Mouse (Mus musculus): Measurements from ENCODE around the gene Rfk.

The Rfk gene

GRCm38 (mm10) chr19:17378845-17379244, 15.0 kb upstream of the Rfk start:
- in situ Hi-C loops (cut with MboI; ENCODE audit: low pct_unique_long_range_greater_than_20kb in 1 of 2, low sequenced_read_pairs in 2 of 2, unreplicated experiment in 1 of 2) = no loop called here

DNA sequence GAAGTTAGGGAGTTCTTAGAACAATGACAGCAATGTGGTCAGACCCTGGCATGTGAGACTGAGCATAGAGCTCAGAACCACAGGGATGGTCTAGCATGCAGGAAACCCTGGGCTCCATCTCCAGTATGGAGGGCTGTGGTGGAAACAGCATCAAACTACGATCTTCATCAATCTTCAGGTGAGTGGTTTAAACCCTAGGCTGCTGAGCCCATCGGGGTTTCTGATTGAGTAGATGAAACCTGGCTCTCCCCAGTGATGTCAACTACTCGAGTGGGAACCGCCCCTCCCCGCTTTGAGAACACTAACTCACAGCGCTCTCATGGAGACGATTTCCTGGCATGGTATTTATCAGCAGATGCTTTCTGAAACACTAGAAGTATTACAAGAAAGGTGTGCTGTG, 13.3 kb upstream of the Rfk start:
- in situ Hi-C loops (cut with MboI; ENCODE audit: low pct_unique_long_range_greater_than_20kb in 1 of 2, low sequenced_read_pairs in 2 of 2, unreplicated experiment in 1 of 2) = no loop called here

DNA sequence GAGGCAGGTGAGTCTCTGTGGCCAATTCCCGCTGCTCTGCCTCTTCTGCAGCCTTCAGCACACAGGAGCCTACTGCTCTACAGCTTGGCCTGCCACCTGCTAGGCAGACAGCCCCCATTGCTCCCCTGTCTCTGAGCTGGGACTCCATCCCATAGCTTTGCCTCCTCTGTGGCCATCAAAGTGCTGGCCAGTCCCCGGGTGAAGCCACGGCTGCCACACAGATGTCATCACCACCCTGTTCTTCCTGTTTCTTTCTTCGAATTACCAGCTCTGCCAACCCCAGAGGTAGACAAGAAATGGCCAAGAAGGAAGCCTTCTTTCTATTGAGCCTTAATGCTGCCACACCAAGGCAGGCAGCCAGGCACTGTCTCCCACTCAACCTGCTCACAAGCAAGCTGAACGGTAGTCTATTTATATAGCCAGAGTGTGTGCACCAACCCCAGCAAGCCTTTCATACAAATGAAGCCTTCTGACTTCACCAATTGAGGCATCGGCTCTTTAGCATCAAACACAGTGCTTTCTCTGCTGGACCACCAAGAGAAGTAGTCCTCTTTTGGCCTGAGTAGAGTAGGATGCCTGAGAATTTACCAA, 10.9 kb upstream of the Rfk start:
- in situ Hi-C loops (cut with MboI; ENCODE audit: low pct_unique_long_range_greater_than_20kb in 1 of 2, low sequenced_read_pairs in 2 of 2, unreplicated experiment in 1 of 2) = no loop called here

- in situ Hi-C loops (cut with MboI; ENCODE audit: low pct_unique_long_range_greater_than_20kb in 1 of 2, low sequenced_read_pairs in 2 of 2, unreplicated experiment in 1 of 2) = no loop called here
Observed at GRCm38 (mm10) chr19:17385022-17385421, 8.8 kb upstream of the Rfk start.

DNA sequence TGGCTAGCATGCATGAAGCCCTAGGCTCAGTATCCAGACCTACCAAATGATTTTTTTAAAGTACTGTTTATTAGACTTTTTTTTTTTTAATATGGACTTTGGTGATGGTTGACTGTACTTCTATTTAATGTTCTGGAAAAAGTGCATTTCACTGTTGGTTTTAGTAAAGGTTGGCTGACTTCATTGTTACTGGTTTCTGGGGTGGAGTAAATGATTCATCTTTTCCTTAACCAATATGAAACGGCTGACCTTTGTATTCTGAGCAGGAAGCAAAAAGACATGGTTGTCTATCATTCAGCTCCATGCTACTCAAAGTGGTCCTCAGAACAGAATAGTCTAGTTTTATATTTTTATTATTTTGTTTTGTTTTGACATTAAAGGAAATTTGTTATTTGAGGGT, 8.4 kb upstream of the Rfk start:
- in situ Hi-C loops (cut with MboI; ENCODE audit: low pct_unique_long_range_greater_than_20kb in 1 of 2, low sequenced_read_pairs in 2 of 2, unreplicated experiment in 1 of 2) = no loop called here

DNA sequence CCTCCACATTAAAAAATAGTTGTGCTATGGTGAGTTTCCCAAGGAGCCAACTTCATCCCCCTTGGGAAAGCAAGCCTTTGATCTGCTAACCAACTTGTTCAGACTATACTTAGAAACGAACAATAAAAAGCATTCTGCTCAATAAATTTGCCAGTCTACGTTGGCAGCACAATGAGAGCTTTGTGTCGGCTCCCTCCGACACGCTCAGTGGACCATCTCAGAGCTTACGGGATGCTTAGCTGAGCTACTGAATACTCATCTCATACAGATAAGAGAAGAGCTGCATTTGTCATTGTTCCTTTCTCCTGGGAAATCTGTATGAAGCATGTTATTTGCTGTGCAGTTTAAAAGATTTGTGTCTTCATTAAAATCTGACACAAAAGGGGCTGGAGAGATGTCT, 7.4 kb upstream of the Rfk start:
- in situ Hi-C loops (cut with MboI; ENCODE audit: low pct_unique_long_range_greater_than_20kb in 1 of 2, low sequenced_read_pairs in 2 of 2, unreplicated experiment in 1 of 2) = no loop called here

- in situ Hi-C loops (cut with MboI; ENCODE audit: low pct_unique_long_range_greater_than_20kb in 1 of 2, low sequenced_read_pairs in 2 of 2, unreplicated experiment in 1 of 2) = no loop called here
Observed at GRCm38 (mm10) chr19:17388404-17388803, 5.4 kb upstream of the Rfk start.

GRCm38 (mm10) chr19:17392866-17393265, 977 bp upstream of the Rfk start:
- in situ Hi-C loops (cut with MboI; ENCODE audit: low pct_unique_long_range_greater_than_20kb in 1 of 2, low sequenced_read_pairs in 2 of 2, unreplicated experiment in 1 of 2) = no loop called here

DNA sequence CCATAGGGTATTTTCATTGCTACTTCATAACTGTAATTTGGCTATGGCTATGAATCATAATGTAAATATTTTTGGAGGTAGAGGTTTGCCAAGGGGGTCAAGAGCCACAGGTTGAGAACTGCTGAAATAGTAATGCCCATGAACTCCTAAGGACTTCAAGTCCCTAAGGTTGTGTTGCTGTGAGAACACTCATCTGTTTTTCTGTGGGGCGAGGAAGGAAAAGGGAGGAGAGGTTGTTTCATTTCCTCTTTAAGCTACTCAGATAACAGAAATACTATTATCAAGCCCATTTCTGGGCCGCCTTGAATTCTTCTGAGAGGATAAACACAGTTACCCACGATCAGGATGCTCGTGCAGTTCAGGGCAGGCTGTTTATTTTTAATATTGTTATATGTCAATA, 3.0 kb downstream of the Rfk start:
- in situ Hi-C loops (cut with MboI; ENCODE audit: low pct_unique_long_range_greater_than_20kb in 1 of 2, low sequenced_read_pairs in 2 of 2, unreplicated experiment in 1 of 2) = no loop called here

DNA sequence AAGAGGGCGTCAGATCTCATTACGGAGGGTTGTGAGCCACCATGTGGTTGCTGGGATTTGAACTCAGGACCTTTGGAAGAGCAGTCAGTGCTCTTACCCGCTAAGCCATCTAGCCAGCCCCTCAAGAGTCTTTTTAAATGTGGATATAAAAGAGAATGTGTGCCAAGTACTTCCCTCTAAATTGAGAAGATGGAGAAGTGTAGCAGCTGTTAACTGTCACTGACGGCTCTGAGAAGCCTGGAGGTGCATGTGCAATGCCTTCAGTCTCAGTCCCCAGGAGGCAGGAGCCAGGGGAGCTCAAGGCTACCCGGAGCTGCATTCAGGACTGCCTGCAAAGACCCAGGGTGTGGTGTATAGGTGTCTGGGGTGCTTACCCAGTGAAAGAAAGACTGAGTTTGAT, 4.1 kb downstream of the Rfk start:
- in situ Hi-C loops (cut with MboI; ENCODE audit: low pct_unique_long_range_greater_than_20kb in 1 of 2, low sequenced_read_pairs in 2 of 2, unreplicated experiment in 1 of 2) = no loop called here

- in situ Hi-C loops (cut with MboI; ENCODE audit: low pct_unique_long_range_greater_than_20kb in 1 of 2, low sequenced_read_pairs in 2 of 2, unreplicated experiment in 1 of 2) = no loop called here
Observed at GRCm38 (mm10) chr19:17399965-17400364, 6.1 kb downstream of the Rfk start.

GRCm38 (mm10) chr19:17400571-17400970, 6.7 kb downstream of the Rfk start:
- in situ Hi-C loops (cut with MboI; ENCODE audit: low pct_unique_long_range_greater_than_20kb in 1 of 2, low sequenced_read_pairs in 2 of 2, unreplicated experiment in 1 of 2) = no loop called here

DNA sequence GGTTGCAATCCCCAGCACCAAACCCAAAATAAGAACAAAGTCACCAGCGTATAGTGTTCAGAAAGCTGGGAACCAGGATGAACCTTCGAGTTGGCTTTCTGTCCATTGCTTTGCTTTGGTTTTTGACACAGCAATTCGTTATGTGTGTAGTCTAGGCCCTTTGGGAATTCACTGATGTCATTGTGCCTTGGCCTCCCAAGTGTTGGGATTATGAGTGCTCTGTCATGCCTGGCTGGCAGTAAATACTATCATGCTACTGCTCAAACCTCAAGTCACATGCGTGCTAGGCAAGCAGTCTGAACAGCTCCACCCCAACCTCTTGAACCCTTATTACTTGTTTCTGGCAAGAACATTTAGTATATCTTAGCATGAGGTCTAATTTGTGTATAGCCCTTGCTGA, 9.3 kb downstream of the Rfk start:
- in situ Hi-C loops (cut with MboI; ENCODE audit: low pct_unique_long_range_greater_than_20kb in 1 of 2, low sequenced_read_pairs in 2 of 2, unreplicated experiment in 1 of 2) = no loop called here

GRCm38 (mm10) chr19:17406823-17407222, 13.0 kb downstream of the Rfk start:
- in situ Hi-C loops (cut with MboI; ENCODE audit: low pct_unique_long_range_greater_than_20kb in 1 of 2, low sequenced_read_pairs in 2 of 2, unreplicated experiment in 1 of 2) = no loop called here

GRCm38 (mm10) chr19:17408591-17408990, 14.7 kb downstream of the Rfk start:
- in situ Hi-C loops (cut with MboI; ENCODE audit: low pct_unique_long_range_greater_than_20kb in 1 of 2, low sequenced_read_pairs in 2 of 2, unreplicated experiment in 1 of 2) = no loop called here

GRCm38 (mm10) chr19:17409351-17409750, 15.5 kb downstream of the Rfk start:
- in situ Hi-C loops (cut with MboI; ENCODE audit: low pct_unique_long_range_greater_than_20kb in 1 of 2, low sequenced_read_pairs in 2 of 2, unreplicated experiment in 1 of 2) = no loop called here

- in situ Hi-C loops (cut with MboI; ENCODE audit: low pct_unique_long_range_greater_than_20kb in 1 of 2, low sequenced_read_pairs in 2 of 2, unreplicated experiment in 1 of 2) = no loop called here
Observed at GRCm38 (mm10) chr19:17410465-17411065, 16.7 kb downstream of the Rfk start.

- in situ Hi-C loops (cut with MboI; ENCODE audit: low pct_unique_long_range_greater_than_20kb in 1 of 2, low sequenced_read_pairs in 2 of 2, unreplicated experiment in 1 of 2) = no loop called here
Observed at GRCm38 (mm10) chr19:17412915-17413459, 19.1 kb downstream of the Rfk start.

DNA sequence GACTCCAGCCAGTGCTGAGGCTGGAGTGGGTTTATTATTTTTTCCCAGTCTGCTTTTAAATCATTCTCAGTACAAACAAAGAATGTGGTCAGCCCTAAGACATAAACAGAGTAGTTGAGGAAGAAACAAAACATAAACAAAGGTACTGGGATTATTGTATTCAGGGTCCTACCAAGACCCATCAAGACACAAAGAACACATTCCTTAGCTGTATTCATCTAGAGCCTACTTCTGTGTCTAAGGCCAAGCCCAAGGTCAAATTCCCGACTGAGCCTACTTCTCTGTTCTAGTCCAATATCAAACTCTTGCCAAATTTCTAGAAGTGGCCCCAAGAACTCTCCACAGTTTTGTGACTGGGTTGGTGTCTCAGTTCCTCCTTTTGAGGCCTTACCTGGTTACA, 24.0 kb downstream of the Rfk start:
- in situ Hi-C loops (cut with MboI; ENCODE audit: low pct_unique_long_range_greater_than_20kb in 1 of 2, low sequenced_read_pairs in 2 of 2, unreplicated experiment in 1 of 2) = no loop called here

- in situ Hi-C loops (cut with MboI; ENCODE audit: low pct_unique_long_range_greater_than_20kb in 1 of 2, low sequenced_read_pairs in 2 of 2, unreplicated experiment in 1 of 2) = no loop called here
Observed at GRCm38 (mm10) chr19:17423306-17423705, 29.5 kb downstream of the Rfk start.
